Mouse (Mus musculus) liver, embryonic 14.5 days (tissue): ENCODE data around the gene Arl15. TPM values are rescaled to one million over a fixed set of nuclear protein-coding genes. Genes with fewer than 3 reads are reported as not detected.

ENCODE experiments used
- ATAC-seq: fragments of 200-750 bp; cut with Nextera tagmentation; 2 replicates; pipeline ENCODE4 v1.8.0; 2017; ENCODE audit warnings: moderate number of reproducible peaks, mild to moderate bottlenecking, moderate library complexity; ENCODE audit not compliant: insufficient read depth
- DNase-seq, 3 experiments: peaks; one replicate each; pipeline ENCODE4 v3.0.0-alpha.2; 2012 to 2013; ENCODE audit warnings: low read depth in 3 of 3, low spot score in 3 of 3
- H3K27ac ChIP-seq: fragments of 300-500 bp; sonication (generic); 2 replicates; pipeline ENCODE4 v1.5.1; 2014; ENCODE audit warnings: moderate library complexity, mild to moderate bottlenecking, control low read depth, inconsistent platforms
- H3K27me3 ChIP-seq: fragments of 300-500 bp; sonication (generic); 2 replicates; pipeline ENCODE4 v1.6.1; 2014; ENCODE audit warnings: mild to moderate bottlenecking, low read length, moderate library complexity; ENCODE audit not compliant: control insufficient read depth, insufficient read depth
- H3K36me3 ChIP-seq: fragments of 300-500 bp; sonication (generic); replicated peaks from 2 replicates; pipeline ENCODE4 v1.6.1; 2014; ENCODE audit warnings: low read depth; ENCODE audit not compliant: control insufficient read depth, insufficient read depth
- H3K4me1 ChIP-seq, 2 experiments: fragments of 200-500 bp in 1 of 2; fragments of 300-500 bp in 1 of 2; sonication (generic) in 1 of 2; replicated peaks; 2 replicates each; pipeline ENCODE4 v1.6.1; 2012 to 2014; ENCODE audit warnings: antibody characterized with exemption in 1 of 2, inconsistent platforms in 1 of 2, low read length in 1 of 2; ENCODE audit not compliant: control insufficient read depth in 2 of 2, insufficient read depth in 2 of 2
- H3K4me2 ChIP-seq: fragments of 300-500 bp; sonication (generic); 2 replicates; pipeline ENCODE4 v1.6.1; 2014; ENCODE audit warnings: low read depth, mild to moderate bottlenecking, control low read depth, moderate library complexity
- H3K4me3 ChIP-seq, 2 experiments: fragments of 200-500 bp in 1 of 2; fragments of 300-500 bp in 1 of 2; sonication (generic) in 1 of 2; 2 replicates each; pipeline ENCODE4 v1.5.1; 2012 to 2014; ENCODE audit warnings: low read depth in 2 of 2, low read length in 2 of 2, mild to moderate bottlenecking in 2 of 2, control low read depth in 1 of 2, inconsistent platforms in 1 of 2, moderate library complexity in 1 of 2; ENCODE audit not compliant: insufficient read depth in 1 of 2
- H3K9ac ChIP-seq: fragments of 300-500 bp; sonication (generic); replicated peaks from 2 replicates; pipeline ENCODE4 v1.6.1; 2014; ENCODE audit warnings: mild to moderate bottlenecking, control low read depth, moderate library complexity
- H3K9me3 ChIP-seq: fragments of 300-500 bp; sonication (generic); 2 replicates; pipeline ENCODE4 v1.6.1; 2016; ENCODE audit warnings: low read length, mixed read lengths; ENCODE audit not compliant: control insufficient read depth
- CTCF ChIP-seq: IDR thresholded peaks from 2 replicates; pipeline ENCODE4 v1.5.1; 2016; ENCODE audit warnings: antibody characterized with exemption, low read depth, control low read depth
- EP300 ChIP-seq: IDR thresholded peaks from 2 replicates; pipeline ENCODE4 v1.6.1; 2016; ENCODE audit warnings: antibody characterized with exemption, low read depth
- WGBS: fragments of 180-500 bp; shearing (Covaris S2); extraction: QIAGEN DNeasy Blood & Tissue Kit; methylation state at CpG from one replicate; pipeline ENCODE4 v1.1.7; 2014; ENCODE audit not compliant: insufficient replicate concordance; 5-methylcytosine and 5-hydroxymethylcytosine counted together
- polyA plus RNA-seq, 2 experiments: library from polyadenylated mRNA; depleted of rRNA in 1 of 2; stranded (reverse) in 1 of 2; unstranded in 1 of 2; fragments of >200 nt; fragmentation: Nextera tagmentation in 1 of 2; extraction: Ambion mirVana in 1 of 2; gene quantifications; 2 replicates each; pipeline versions ENCODE4 v1.2.1 to v1.2.3; 2012 to 2014

Arl15 gene
- polyA plus RNA-seq, 2 experiments, result 2.0 to 2.6 TPM

DNA sequence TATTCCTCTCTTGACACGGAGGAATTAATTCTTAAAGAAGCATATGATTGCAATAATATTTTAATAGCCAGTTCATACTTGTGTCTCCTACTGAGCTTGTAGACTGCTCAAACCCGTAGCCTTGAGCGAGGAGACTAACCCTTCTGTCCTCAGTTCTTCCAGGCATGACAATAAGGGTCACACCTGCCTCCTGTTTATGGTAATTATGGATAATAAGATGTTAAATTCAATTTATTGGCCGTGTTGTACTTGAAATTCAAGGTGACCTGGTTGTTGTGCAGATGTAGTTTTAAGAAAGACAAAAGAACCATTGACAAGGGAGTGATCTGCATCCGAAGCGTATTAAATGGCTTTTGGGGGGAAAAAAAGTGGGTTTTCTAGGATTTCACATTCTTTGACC is 232.0 kb downstream of the Arl15 start:
- no peak for ATAC-seq
- 80% methylated on average over 6 of the region's 6 CpGs for WGBS

DNA sequence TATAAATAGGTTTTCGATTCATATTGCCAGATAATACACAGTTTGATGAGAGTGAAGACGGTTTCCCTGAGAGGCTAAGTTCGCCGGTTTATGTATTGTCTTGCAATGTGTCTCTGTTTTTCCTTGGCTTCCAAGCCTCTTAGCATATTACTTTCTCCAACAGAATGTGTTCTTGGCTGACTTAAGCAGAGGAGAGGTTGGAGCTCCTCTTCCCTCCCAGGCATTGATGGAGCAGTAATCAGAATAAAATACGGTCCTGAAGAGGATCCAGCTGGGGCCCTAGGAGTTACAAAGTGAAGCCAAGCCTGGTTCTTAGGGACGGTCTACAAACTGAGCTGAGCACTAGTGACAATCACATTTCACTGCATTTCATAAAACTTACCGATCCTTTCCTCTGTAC is 232.4 kb downstream of the Arl15 start:
- TF ChIP-seq EP300, result no peak
- no peaks in the 10 kb centered on the region for H3K27me3 ChIP-seq
- DNase-seq (no peak), ATAC-seq (no peak)
- no peak overlapping the region for H3K27ac ChIP-seq
- no peak overlapping the region for H3K4me2 ChIP-seq
- no peak overlapping the region for H3K4me3 ChIP-seq
- 75% methylated on average over 7 of the region's 7 CpGs for WGBS
- H3K4me1 ChIP-seq, result no peaks in the 10 kb centered on the region
- H3K9ac ChIP-seq, result no peak overlapping the region
- H3K36me3 ChIP-seq, result no peaks in the 10 kb centered on the region
- no peaks in the 10 kb centered on the region for H3K9me3 ChIP-seq

More for the DNA sequence above, 232.0 kb downstream of the Arl15 start:
- no peak overlapping the region for H3K9ac ChIP-seq
- no peaks in the 10 kb centered on the region for H3K9me3 ChIP-seq
- H3K4me3 ChIP-seq, result no peak overlapping the region
- no peak for DNase-seq
- TF ChIP-seq CTCF, result no peak
- no peak for TF ChIP-seq EP300
- H3K27ac ChIP-seq, result no peak overlapping the region
- no peaks in the 10 kb centered on the region for H3K36me3 ChIP-seq
- H3K27me3 ChIP-seq, result no peaks in the 10 kb centered on the region
- no peaks in the 10 kb centered on the region for H3K4me1 ChIP-seq
- H3K4me2 ChIP-seq, result no peak overlapping the region

DNA sequence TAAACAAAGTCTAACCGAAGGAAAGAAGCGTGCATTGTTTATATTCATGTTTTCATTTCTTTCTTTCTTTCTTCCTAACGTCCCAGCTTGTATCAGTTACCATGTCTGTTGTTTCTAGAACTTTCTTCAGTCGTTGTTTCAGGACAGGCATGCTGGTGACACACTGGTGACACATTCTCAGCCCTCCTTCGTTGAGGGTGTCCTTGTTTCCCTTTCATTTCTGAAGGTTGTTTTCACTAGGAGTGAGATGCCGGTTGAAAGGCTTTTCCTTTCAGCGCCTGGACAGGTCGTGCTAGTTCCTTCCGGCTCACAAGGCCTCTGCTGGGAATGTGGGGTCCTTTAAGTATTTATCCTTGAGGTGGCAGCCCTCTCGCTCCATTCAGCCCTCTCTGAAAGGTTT is 253.8 kb downstream of the Arl15 start:
- Histone ChIP-seq H3K4me2 (no peak overlapping the region), H3K9me3 (no peaks in the 10 kb centered on the region), H3K4me1 (no peaks in the 10 kb centered on the region), H3K9ac (no peak overlapping the region), H3K27ac (no peak overlapping the region), H3K27me3 (no peaks in the 10 kb centered on the region), H3K36me3 (no peaks in the 10 kb centered on the region), H3K4me3 (no peak overlapping the region)
- TF ChIP-seq CTCF (no peak), EP300 (no peak)
- ATAC-seq (no peak), DNase-seq (no peak)
- 62% methylated on average over 10 of the region's 10 CpGs for WGBS

DNA sequence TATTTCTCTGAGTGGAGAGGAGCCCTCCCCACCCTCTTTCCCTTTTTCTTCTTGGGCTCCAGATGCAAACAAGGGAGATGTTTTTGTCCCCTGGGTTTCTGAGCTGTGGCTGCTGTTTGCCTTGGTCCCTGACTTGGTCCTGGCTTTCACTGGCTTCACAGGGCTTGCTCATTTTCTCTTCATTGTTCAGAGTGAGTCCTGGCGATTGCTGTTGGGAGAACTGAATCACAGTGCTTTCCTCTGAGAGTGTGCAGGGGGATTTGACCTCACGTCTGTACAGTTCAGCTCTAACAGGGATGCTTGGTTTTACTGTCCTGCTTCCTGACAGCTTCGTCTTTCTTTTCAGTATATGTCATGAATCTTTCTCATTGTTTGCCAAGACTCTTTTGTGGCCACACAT is 254.4 kb downstream of the Arl15 start:
- TF ChIP-seq CTCF, result no peak
- no peak for TF ChIP-seq EP300
- Histone ChIP-seq H3K4me1 (no peaks in the 10 kb centered on the region), H3K9ac (no peak overlapping the region), H3K4me2 (no peak overlapping the region), H3K4me3 (no peak overlapping the region), H3K27ac (no peak overlapping the region), H3K36me3 (no peaks in the 10 kb centered on the region), H3K9me3 (no peaks in the 10 kb centered on the region), H3K27me3 (no peaks in the 10 kb centered on the region)
- ATAC-seq (no peak), DNase-seq (no peak)
- 60% methylated on average over 3 of the region's 3 CpGs for WGBS

DNA sequence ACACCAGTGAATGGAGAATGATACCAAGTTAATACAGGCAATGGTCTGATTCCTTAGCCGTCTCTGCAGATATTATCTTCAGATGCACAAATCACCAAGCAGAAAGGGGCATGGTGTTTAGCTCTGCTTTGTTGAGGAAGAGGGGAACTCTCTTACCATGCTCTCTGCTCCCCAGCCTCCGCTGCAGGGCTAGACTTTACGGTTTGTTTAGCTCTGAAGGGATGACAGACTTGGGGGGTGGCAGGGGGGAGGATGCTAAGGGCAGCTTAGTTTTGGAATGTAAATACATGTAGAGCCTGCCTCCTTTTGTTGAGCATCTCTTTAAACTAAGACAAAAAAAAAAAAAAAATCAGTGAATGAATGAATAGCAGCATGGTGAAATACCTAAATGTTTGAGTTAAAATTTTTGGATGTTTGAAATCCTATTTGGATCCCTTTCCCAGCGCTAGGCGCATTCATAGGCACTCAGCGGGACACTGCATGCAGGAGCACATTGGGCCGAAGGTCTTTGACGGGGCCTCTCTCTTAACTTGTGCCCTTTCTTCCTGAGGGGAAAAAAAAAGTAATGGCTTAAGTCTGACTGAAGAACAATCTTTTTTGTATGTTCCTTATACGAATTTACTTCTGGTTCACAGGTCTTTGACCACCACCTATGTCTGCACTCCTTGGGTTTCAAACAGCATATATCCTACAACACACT is 257.0 kb downstream of the Arl15 start:
- H3K4me2 ChIP-seq, result no peak overlapping the region
- TF ChIP-seq EP300 (no peak), CTCF (no peak)
- H3K27me3 ChIP-seq, result no peaks in the 10 kb centered on the region
- H3K4me1 ChIP-seq, result no peaks in the 10 kb centered on the region
- no peak overlapping the region for H3K27ac ChIP-seq
- H3K36me3 ChIP-seq, result no peaks in the 10 kb centered on the region
- 75% methylated on average over 9 of the region's 9 CpGs for WGBS
- ATAC-seq (no peak), DNase-seq (no peak)
- H3K9me3 ChIP-seq, result no peaks in the 10 kb centered on the region
- no peak overlapping the region for H3K4me3 ChIP-seq
- H3K9ac ChIP-seq, result no peak overlapping the region
